Mouse (Mus musculus) CH12.LX (cell line): Measurements from ENCODE around the gene Car5a.

Experiments used
- E2F4 ChIP-seq: IDR thresholded peaks from 2 replicates; pipeline ENCODE4 v1.6.1; 2011; ENCODE audit warnings: low read depth, low read length, improper control_type of control experiment; ENCODE audit not compliant: insufficient replicate concordance
- ZC3H11A ChIP-seq: IDR thresholded peaks from 2 replicates; pipeline ENCODE4 v1.6.1; 2012; ENCODE audit warnings: low read depth, mild to moderate bottlenecking, inconsistent platforms, low read length, improper control_type of control experiment

- TF ChIP-seq E2F4 (no peak), ZC3H11A (no peak; the same call in 1 of the 2 replicates)
Measured at GRCm38 (mm10) chr8:121874031-121874430, 70.7 kb downstream of the Car5a start.
